Mouse (Mus musculus): ENCODE results near the gene Hist1h2ah. TPM values are rescaled to one million over a fixed set of nuclear protein-coding genes. Genes with fewer than 3 reads are reported as not detected.

Hist1h2ah gene
- total RNA-seq, 1 experiment from 2014 or later: 61.8 TPM

DNA sequence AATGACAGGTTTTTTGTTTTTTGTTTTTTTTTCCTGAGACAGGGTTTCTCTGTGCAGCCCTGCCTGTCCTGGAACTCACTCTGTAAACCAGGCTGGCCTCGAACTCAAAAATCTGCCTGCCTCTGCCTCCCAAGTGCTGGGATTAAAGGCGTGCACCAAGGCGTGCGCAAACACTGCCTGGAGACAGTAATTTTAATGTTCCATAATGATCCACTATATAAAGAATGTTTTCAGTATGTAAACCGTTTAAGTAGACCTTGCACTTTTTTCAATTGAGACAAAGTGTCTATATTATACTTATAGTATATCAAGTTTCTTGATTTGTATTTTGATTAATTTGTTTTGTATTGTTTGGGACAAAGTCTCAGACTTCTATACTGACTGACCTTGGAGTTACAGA, 4.0 kb upstream of the Hist1h2ah start:
- DNase-seq: no peak

- DNase-seq: no peak
Measured at GRCm38 (mm10) chr13:22037415-22037814, 2.0 kb upstream of the Hist1h2ah start.

DNA sequence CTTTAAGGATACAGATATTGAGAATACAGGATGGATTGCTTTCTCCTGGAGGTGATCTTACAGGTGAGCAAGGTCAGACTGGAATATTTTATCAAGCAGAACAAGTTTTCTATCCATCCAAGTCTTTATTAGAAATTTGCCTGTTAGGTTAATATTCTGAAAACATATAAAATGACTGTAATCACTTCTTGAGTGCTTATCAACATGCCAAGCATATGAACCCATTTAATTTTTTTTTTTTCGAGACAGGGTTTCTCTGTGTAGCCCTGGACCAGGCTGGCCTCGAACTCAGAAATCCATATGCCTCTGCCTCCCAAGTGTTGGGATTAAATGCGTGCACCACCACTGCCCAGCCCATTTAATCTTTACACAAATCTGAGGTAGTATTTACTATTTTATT, 1.6 kb upstream of the Hist1h2ah start:
- no peak for DNase-seq

DNA sequence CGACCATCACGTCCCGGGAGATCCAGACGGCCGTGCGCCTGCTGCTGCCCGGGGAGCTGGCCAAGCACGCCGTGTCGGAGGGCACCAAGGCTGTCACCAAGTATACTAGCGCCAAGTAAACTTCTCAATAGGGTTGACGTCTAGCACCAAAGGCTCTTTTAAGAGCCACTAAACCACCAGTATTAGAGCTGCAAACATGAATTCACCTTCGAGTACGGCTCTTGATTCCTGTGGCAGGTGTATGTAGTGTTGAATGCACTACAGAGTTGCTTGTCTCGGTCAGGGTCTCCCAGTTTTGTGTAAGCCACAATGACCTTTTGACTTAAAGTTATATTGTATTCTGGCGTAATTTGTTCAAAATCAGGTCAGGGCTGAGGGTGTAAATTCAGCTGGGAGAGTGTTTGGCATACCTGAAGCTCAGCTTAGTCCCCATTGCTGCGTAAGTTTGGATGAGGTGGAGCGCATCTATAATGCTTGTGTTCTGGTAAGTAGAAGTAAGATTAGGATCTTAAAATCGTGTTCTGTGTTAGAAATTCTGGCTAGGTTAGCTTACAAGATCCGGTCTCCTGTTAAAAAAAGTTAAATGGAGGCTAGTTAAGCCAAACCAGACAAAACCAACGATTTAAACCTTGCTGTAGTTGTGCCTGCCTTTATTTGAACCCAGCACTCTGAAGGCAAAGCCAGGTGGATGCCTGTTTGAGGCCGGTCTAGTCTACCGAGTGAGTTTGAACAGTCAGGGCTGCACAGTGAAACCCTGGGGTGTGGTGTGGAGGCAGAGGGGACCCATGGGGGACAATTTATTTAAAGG, 985 bp upstream of the Hist1h2ah start:
- no peak for DNase-seq

- DNase-seq: no peak
Measured at GRCm38 (mm10) chr13:22034443-22035266, 713 bp downstream of the Hist1h2ah start.

DNA sequence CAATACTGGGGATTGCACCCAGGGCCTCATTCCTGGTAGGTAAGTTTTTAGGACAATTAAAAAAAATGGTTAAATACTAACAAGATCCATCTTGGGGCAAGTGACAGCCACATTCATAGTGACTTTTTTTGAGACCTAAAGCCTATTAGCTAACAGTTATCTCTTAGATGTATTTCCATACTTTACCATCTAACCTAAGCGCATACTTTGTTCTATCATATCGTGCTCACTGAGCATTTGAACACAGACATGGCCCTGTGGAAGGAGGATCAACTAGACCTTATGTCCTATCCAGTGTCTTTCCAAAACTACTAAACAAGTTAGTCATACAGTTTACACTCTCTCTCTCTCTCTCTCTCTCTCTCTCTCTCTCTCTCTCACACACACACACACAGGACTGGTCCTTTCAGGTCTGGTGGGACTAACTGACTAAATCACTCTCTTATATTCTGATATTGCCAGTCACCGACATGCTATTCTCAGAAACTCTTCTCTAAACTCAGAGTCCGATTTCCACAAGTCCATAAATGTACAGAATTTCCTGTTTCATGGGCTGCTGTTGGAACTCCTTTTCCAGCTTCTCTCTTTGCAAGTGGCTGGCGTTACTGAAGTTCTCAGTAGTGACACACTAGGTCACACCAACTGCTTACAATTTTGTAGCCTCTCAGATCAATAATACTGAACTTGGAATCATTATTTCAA, 1.5 kb downstream of the Hist1h2ah start:
- no peak for DNase-seq

DNA sequence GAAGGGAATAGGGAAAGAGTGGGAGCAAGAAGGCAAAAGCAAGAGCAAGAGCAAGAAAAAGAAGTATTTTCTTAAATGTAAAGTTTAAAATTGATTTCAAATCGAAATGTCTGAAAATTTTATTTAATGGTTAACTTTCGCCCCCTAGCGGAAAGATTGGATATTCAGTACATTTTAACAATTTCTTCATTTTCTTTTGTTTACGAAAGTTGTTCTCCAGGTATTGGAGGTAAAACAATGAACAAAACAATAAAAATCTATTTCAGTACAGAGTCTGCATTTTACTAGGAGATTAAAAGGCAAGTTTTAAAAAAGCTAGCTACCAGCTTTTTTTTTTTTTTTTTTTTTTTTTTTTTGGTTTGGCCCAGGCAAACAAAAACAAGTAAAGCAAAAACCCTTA, 4.9 kb downstream of the Hist1h2ah start:
- DNase-seq: no peak

- no peak for DNase-seq
Measured at GRCm38 (mm10) chr13:22029928-22030327, 5.4 kb downstream of the Hist1h2ah start.

GRCm38 (mm10) chr13:22028673-22029460, 6.5 kb downstream of the Hist1h2ah start:
- peak; percentile 92 for DNase-seq

DNA sequence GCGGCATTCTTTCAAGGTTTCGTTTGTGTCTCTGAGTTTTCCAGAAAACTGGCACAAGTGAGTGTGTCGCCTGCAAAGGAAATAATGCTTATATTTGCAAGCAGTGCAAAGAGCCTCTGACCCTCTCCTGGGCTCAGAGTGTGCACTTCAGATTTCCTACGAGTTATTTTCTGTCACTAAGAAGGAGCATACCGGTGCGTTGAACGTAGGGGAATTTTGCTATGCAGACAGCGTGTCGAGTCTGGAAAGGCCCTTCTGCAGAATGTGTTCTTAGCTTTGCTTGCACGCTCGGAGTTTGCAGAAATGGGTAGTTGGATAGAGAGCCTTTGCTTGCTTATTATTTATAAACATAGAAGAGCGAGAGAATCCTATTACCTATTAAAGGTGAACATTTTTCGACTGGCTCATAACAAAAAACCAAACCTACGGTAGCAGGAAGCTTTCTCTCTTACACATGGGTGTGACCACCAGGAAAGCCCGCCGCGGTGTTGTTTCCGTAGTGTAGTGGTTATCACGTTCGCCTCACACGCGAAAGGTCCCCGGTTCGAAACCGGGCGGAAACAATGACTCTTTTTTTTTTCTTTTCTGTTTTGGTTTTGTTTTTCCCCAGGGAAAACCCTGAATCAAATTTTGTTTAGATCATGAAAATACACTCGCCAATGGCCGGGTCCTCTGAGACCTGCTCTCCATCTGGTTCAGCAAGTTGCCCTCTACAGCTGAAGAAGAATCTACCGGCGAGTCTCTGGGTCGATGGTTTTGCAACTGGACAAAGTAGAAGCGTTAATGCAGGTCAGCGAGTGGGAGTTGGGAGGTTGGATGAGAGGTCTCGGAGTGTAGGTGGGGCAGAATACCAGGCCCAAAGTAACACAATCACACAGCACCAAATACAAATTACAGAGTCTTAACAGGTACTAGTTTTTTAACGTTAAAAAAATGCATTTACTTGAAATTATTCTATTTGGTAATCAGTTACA, 9.0 kb downstream of the Hist1h2ah start:
- peak; percentile 85 for DNase-seq

GRCm38 (mm10) chr13:22022241-22022640, 13.1 kb downstream of the Hist1h2ah start:
- peak; percentile 75 for DNase-seq

- no peak for DNase-seq
Measured at GRCm38 (mm10) chr13:22021581-22021980, 13.8 kb downstream of the Hist1h2ah start.

DNA sequence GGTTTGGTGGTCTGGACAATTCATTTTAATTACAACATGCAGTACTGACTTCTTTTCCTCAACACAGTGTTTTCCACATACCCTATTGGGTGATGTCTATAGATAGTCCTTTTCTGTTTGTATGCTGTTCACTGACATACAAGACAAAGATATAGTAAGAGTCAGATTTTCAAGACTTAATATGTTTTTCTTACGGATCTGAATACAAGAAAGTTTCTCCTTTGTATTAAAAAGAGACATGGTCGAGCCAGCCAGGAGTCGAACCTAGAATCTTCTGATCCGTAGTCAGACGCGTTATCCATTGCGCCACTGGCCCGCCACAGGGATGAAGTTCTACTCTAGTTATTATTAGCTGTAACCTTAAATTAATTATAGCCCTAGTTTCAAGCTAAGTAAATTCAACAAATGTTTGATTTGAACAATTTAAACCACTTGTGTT, 14.4 kb downstream of the Hist1h2ah start:
- peak; percentile 56 for DNase-seq

DNA sequence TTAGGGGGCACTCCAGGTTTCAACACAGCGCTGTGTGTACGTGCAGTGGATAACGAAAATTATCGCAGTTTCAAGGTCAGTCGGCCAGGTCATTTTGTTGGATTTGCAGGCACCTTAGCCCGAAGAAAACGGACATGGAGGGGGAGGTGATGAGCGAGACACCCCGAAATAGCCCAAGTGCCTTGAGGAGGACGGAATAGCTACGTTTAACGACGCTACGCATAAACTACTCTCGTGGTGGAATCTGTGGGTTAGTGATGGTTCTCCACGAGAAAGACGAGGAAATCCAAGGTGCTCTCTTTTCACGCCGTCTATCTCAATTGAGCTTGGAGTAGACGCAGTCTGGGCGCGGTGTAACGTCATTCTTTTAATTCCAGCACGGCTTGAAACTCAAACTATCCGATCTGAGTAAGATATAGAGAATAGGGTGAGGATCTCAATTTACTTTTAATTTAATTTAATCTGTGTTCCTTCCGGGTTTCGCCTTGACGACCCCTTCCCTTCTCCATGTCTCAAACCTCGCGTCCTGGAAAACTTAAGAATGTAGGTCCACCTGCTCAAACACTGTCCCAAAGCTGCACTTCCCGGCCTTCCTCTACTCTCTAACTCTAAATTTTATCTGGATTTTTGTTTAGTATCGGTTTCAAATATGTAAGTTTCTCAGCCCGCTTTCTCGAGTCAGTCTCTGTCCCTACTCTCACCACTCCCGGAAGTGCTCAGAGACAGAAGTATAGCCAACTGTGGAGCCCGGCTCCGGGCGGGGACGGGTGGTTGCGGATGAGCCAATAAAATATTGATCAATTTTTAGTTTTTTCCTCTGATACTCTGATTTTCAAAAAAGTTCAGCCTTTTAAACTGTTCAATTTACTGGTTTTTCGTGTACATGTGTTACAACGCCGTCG, 15.2 kb downstream of the Hist1h2ah start:
- no peak for DNase-seq

- peak; percentile 67 for DNase-seq
Measured at GRCm38 (mm10) chr13:22015479-22016450, 19.6 kb downstream of the Hist1h2ah start.

GRCm38 (mm10) chr13:22014411-22014845, 20.9 kb downstream of the Hist1h2ah start:
- DNase-seq: no peak

DNA sequence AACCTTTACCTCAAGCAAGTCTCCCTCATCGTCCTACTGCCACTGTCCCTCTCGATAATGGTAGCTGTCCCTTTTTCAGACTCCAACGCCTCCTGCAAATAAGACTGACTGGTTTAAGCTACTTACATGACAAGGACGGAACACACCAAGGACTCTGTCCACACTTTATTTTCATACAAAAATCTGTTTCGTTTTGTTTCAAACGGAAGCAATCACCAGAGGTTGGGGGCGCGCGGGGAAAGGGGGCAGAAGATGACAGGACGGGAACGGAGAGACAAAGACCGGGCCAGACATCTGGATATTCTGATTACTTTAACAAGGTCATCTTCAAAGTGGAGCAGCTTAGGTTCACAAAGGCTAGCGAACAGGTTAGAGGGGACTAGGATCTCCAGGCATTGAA, 21.7 kb downstream of the Hist1h2ah start:
- no peak for DNase-seq

GRCm38 (mm10) chr13:22009642-22010041, 25.7 kb downstream of the Hist1h2ah start, which contains the start of gene Prss16:
Prss16 (minus strand) TSS chr13:22009742.
- DNase-seq: no peak
